Mouse (Mus musculus) 416B (cell line): Measurements from ENCODE around the gene Gm6351.
"Not testable (repeated sequence)": the region's sequence is repeated elsewhere in the genome, so short reads cannot be mapped to it uniquely, and the experiment has no call there.

Source experiments
- DNase-seq: peaks from one replicate; pipeline ENCODE4 v3.0.0; 2011; ENCODE audit warnings: low read depth

Gene Gm6351

DNA sequence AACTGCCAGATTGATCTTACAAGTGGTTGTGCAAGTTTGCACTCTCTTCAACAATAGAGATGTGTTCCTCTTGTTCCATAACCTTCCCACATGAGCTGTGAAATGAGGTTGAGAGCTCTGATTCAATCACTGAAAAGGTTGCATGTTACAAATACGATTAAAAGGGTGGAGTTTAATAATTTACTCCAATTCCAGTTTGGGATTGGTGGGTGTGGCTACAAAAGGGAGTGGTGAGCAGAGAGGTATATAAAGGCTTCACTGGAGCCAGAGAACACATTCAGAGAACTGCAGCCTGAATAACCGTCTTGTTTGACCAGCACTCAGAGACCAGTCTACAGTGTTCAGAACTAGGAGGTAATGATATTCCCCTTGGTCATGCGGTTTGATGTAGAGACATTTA is at the start of gene Gm6351:
Gene Gm6351, plus strand, starts transcription at position 301 of the 400 bp plus-strand sequence.
- DNase-seq: not testable (repeated sequence)

DNA sequence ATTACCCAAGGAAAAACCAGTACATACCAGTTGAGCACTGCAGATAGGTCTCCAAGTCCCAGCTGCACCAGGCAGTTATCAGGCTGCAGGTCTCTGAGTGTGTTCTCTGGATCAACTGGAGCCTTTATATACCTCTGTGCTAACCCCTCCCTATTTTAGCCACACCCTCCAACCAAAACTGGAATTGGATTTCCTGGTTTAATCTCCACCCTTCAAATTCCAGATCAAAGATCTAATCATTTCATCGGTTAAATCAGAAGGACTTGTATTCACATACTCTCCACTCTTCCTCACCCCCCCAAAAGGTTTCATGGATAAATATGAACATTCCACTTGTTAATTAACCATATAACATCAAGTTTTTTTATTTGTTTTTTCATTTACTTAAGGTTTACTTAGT is 5.7 kb upstream of the Gm6351 start, which contains the start of gene BC061212:
Gene BC061212, minus strand, starts transcription at position 101 of the 400 bp plus-strand sequence.
- not testable (repeated sequence) for DNase-seq
